Mouse (Mus musculus) heart, postnatal 14 days (tissue): ENCODE measurements around the gene Foxd1. TPM values are rescaled to one million over a fixed set of nuclear protein-coding genes. Genes with fewer than 3 reads are reported as not detected.
A peak's percentile ranks its signal among the peaks of the same experiment; 100 is the strongest.

ENCODE experiments used
- DNase-seq, 2 experiments: peaks; one replicate each; pipeline ENCODE4 v3.0.0; 2021 to 2022
- intact Hi-C: fragments of 180-260 bp; cut with DNase I; formaldehyde crosslinking; loops from one replicate; pipeline ENCODE4 v1.15.1; 2025
- total RNA-seq, 2 experiments: library from RNA; stranded (reverse); gene quantifications; 2 replicates each; pipeline ENCODE4 v1.2.3; 2021

The Foxd1 gene
- total RNA-seq, 2 experiments from 2014 or later, result 0.07 TPM; not detected in 1

- peak; percentile 16 to 23 for DNase-seq
- intact Hi-C loops, result loop anchor here (5.0 kb wide), 2 partner anchors 147 to 232 kb away; no protein-coding TSS in a partner anchor
Measured at GRCm38 (mm10) chr13:98354871-98355558, 973 bp downstream of the Foxd1 start.

GRCm38 (mm10) chr13:98355559-98356111 lies 1.6 kb downstream of the Foxd1 start:
- peak; percentile 25 to 36 for DNase-seq
- intact Hi-C loops, result loop anchor here (5.0 kb wide), 1 partner anchor 232 kb away; no protein-coding TSS in a partner anchor

GRCm38 (mm10) chr13:98356176-98356972 lies 2.3 kb downstream of the Foxd1 start:
- DNase-seq, result no peak

GRCm38 (mm10) chr13:98356973-98357425 lies 3.0 kb downstream of the Foxd1 start:
- DNase-seq, result no peak
- intact Hi-C loops, result loop anchor here (5.0 kb wide), 1 partner anchor 230 kb away; no protein-coding TSS in a partner anchor

More at GRCm38 (mm10) chr13:98356176-98356972, 2.3 kb downstream of the Foxd1 start:
- intact Hi-C loops, result loop anchor here (5.0 kb wide), 1 partner anchor 231 kb away; no protein-coding TSS in a partner anchor

GRCm38 (mm10) chr13:98357433-98358423 lies 3.7 kb downstream of the Foxd1 start:
- intact Hi-C loops, result loop anchor here (5.0 kb wide), 1 partner anchor 230 kb away; no protein-coding TSS in a partner anchor
- no peak for DNase-seq

GRCm38 (mm10) chr13:98358424-98359181 lies 4.6 kb downstream of the Foxd1 start:
- intact Hi-C loops, result loop anchor here (5.0 kb wide), 1 partner anchor 229 kb away; no protein-coding TSS in a partner anchor
- DNase-seq, result no peak

- intact Hi-C loops, result loop anchor here (5.0 kb wide), 1 partner anchor 228 kb away; no protein-coding TSS in a partner anchor
- no peak for DNase-seq
Measured at GRCm38 (mm10) chr13:98359337-98359736, 5.3 kb downstream of the Foxd1 start.

- intact Hi-C loops, result no loop called here
Measured at GRCm38 (mm10) chr13:98360391-98360790, 6.3 kb downstream of the Foxd1 start.

GRCm38 (mm10) chr13:98361161-98361560 lies 7.1 kb downstream of the Foxd1 start:
- no peak for DNase-seq
- intact Hi-C loops, result no loop called here

More at GRCm38 (mm10) chr13:98360391-98360790, 6.3 kb downstream of the Foxd1 start:
- no peak for DNase-seq

- no peak for DNase-seq
- intact Hi-C loops, result no loop called here
Measured at GRCm38 (mm10) chr13:98363046-98363445, 9.0 kb downstream of the Foxd1 start.

GRCm38 (mm10) chr13:98365081-98365480 lies 11.0 kb downstream of the Foxd1 start:
- no peak for DNase-seq
- intact Hi-C loops, result loop anchor here (5.0 kb wide), 1 partner anchor 137 kb away; no protein-coding TSS in a partner anchor

GRCm38 (mm10) chr13:98365766-98366421 lies 11.9 kb downstream of the Foxd1 start:
- DNase-seq, result no peak
- intact Hi-C loops, result loop anchor here (5.0 kb wide), 1 partner anchor 136 kb away; no protein-coding TSS in a partner anchor

- intact Hi-C loops, result loop anchor here (5.0 kb wide), 1 partner anchor 136 kb away; no protein-coding TSS in a partner anchor
- DNase-seq, result no peak
Measured at GRCm38 (mm10) chr13:98366469-98367275, 12.6 kb downstream of the Foxd1 start.

- intact Hi-C loops, result loop anchor here (5.0 kb wide), 1 partner anchor 135 kb away; no protein-coding TSS in a partner anchor
- DNase-seq, result no peak
Measured at GRCm38 (mm10) chr13:98367601-98368000, 13.6 kb downstream of the Foxd1 start.

- no peak for DNase-seq
- intact Hi-C loops, result loop anchor here (5.0 kb wide), 1 partner anchor 133 kb away; no protein-coding TSS in a partner anchor
Measured at GRCm38 (mm10) chr13:98369046-98369445, 15.0 kb downstream of the Foxd1 start.

GRCm38 (mm10) chr13:98374560-98374959 lies 20.5 kb downstream of the Foxd1 start:
- intact Hi-C loops, result no loop called here

GRCm38 (mm10) chr13:98374979-98375378 lies 20.9 kb downstream of the Foxd1 start:
- no peak for DNase-seq
- intact Hi-C loops, result no loop called here

More at GRCm38 (mm10) chr13:98374560-98374959, 20.5 kb downstream of the Foxd1 start:
- DNase-seq, result no peak
